Mouse (Mus musculus) liver, embryonic 11.5 days (tissue): ENCODE measurements around the gene Mybbp1a. TPM values are rescaled to one million over a fixed set of nuclear protein-coding genes. Genes with fewer than 3 reads are reported as not detected.
A peak's percentile ranks its signal among the peaks of the same experiment; 100 is the strongest.

Experiments
- ATAC-seq: fragments of 200-750 bp; cut with Nextera tagmentation; replicated peaks from 2 replicates; pipeline ENCODE4 v1.8.0; 2017; ENCODE audit warnings: moderate number of reproducible peaks, mild to moderate bottlenecking, moderate TSS enrichment, moderate library complexity; ENCODE audit not compliant: low FRiP score
- DNase-seq: peaks from one replicate; pipeline ENCODE4 v3.0.0-alpha.2; 2017; ENCODE audit warnings: low spot score
- H3K27ac ChIP-seq: fragments of 300-500 bp; sonication (generic); 2 replicates; pipeline ENCODE4 v1.5.1; 2014; ENCODE audit warnings: mild to moderate bottlenecking, low read depth, low read length, control low read depth
- H3K27me3 ChIP-seq: fragments of 300-500 bp; sonication (generic); replicated peaks from 2 replicates; pipeline ENCODE4 v1.6.1; 2014; ENCODE audit warnings: low read length, mixed read lengths; ENCODE audit not compliant: control insufficient read depth, insufficient read depth
- H3K36me3 ChIP-seq: fragments of 300-500 bp; sonication (generic); 2 replicates; pipeline ENCODE4 v1.6.1; 2014; ENCODE audit warnings: mild to moderate bottlenecking, low read length, moderate library complexity, mixed read lengths; ENCODE audit not compliant: control insufficient read depth, insufficient read depth
- H3K4me1 ChIP-seq: fragments of 300-500 bp; sonication (generic); replicated peaks from 2 replicates; pipeline ENCODE4 v1.6.1; 2014; ENCODE audit warnings: low read length, mixed read lengths; ENCODE audit not compliant: control insufficient read depth, insufficient read depth
- H3K4me2 ChIP-seq: fragments of 300-500 bp; sonication (generic); 2 replicates; pipeline ENCODE4 v1.6.1; 2014; ENCODE audit warnings: mild to moderate bottlenecking, control low read depth, moderate library complexity
- H3K4me3 ChIP-seq: fragments of 300-500 bp; sonication (generic); 2 replicates; pipeline ENCODE4 v1.5.1; 2014; ENCODE audit warnings: low read depth, low read length, control low read depth
- H3K9ac ChIP-seq: fragments of 300-500 bp; sonication (generic); 2 replicates; pipeline ENCODE4 v1.6.1; 2014; ENCODE audit warnings: low read depth, low read length, control low read depth
- H3K9me3 ChIP-seq: fragments of 300-500 bp; sonication (generic); 2 replicates; pipeline ENCODE4 v1.6.1; 2016; ENCODE audit warnings: low read length, inconsistent platforms, mixed read lengths; ENCODE audit not compliant: control insufficient read depth
- WGBS: fragments of 180-500 bp; shearing (Covaris S2); extraction: QIAGEN DNeasy Blood & Tissue Kit; methylation state at CpG from one replicate; pipeline ENCODE4 v1.1.7; 2014; 5-methylcytosine and 5-hydroxymethylcytosine counted together
- polyA plus RNA-seq: library from polyadenylated mRNA; unstranded; fragments of >200 nt; fragmentation: Nextera tagmentation; extraction: Ambion mirVana; gene quantifications from 2 replicates; pipeline ENCODE4 v1.2.1, GENCODE M21; 2014

Gene Mybbp1a
- polyA plus RNA-seq, 1 experiment from 2014 or later = 263 TPM

GRCm38 (mm10) chr11:72409649-72410385, 31.3 kb upstream of the Mybbp1a start:
- Histone ChIP-seq H3K4me3 (peak overlapping the region; percentile 80), H3K4me1 (peaks cover 40% of the 10 kb centered on the region), H3K9me3 (no peaks in the 10 kb centered on the region), H3K9ac (no peak overlapping the region), H3K4me2 (peak overlapping the region; percentile 98), H3K27me3 (peaks cover 8% of the 10 kb centered on the region; the same call in 1 of the 2 replicates), H3K27ac (no peak overlapping the region), H3K36me3 (no peaks in the 10 kb centered on the region)
- ATAC-seq (no peak), DNase-seq (no peak)
- WGBS = 76% methylated on average over 12 of the region's 12 CpGs

DNA sequence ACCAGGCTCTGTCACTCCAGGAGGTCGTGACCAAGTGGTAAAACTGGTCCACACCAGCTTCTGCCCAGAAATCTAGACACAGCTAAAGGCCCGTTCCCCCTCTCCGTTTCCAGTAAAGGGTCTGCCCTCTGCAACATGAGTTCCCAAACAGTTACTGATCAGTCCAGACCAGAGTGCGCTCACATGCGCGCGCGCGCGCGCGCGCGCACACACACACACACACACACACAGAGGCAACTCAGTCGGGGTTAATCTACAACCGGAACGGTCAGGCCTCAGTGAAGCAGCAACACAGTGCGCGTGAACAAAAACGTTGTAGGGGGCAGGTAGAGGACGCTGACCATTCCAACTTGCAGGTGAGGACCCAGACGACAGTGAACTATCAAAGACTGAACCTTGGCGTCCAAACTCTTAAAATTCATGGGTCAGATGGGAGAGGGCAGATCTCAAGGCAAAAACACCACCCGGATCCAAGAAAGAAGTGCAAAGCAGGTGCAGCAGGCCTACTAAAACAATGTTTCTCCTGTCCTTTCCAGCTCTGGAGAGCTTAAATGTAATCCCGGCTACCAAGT, 30.5 kb upstream of the Mybbp1a start:
- no peaks in the 10 kb centered on the region for H3K9me3 ChIP-seq
- no peaks in the 10 kb centered on the region for H3K36me3 ChIP-seq
- peaks cover 48% of the 10 kb centered on the region for H3K4me1 ChIP-seq
- no peak overlapping the region for H3K27ac ChIP-seq
- 3% methylated on average over 25 of the region's 25 CpGs for WGBS
- peak overlapping the region; percentile 80 for H3K4me3 ChIP-seq
- H3K27me3 ChIP-seq = peaks cover 8% of the 10 kb centered on the region; the same call in 1 of the 2 replicates
- DNase-seq (no peak), ATAC-seq (0 out of 2 replicates have a peak, but pooled peaks have one; percentile 21)
- peak overlapping the region; percentile 98 for H3K4me2 ChIP-seq
- peak overlapping the region; percentile 70 for H3K9ac ChIP-seq

GRCm38 (mm10) chr11:72411093-72411921, 29.8 kb upstream of the Mybbp1a start, which contains the start of gene Smtnl2:
TSS of gene Smtnl2 (minus strand) at chr11:72411713.
- peak; percentile 89 for DNase-seq
- peak; percentile 87 for ATAC-seq
- peak within 1 kb of the TSS; percentile 80 for H3K4me3 ChIP-seq
- no peak within 1 kb of the TSS for H3K27ac ChIP-seq
- H3K4me1 ChIP-seq = peaks cover 51% of the 10 kb centered on the region
- peak within 1 kb of the TSS; percentile 98 for H3K4me2 ChIP-seq
- under 1% methylated on average over 86 of the region's 86 CpGs for WGBS
- no peaks in the 10 kb centered on the region for H3K36me3 ChIP-seq
- peaks cover 8% of the 10 kb centered on the region; the same call in 1 of the 2 replicates for H3K27me3 ChIP-seq
- H3K9ac ChIP-seq = peak within 1 kb of the TSS; percentile 70
- no peaks in the 10 kb centered on the region for H3K9me3 ChIP-seq

- Histone ChIP-seq H3K4me2 (peak overlapping the region; percentile 98), H3K27me3 (peaks cover 8% of the 10 kb centered on the region; the same call in 1 of the 2 replicates), H3K9ac (no peak overlapping the region), H3K4me1 (peaks cover 46% of the 10 kb centered on the region), H3K9me3 (no peaks in the 10 kb centered on the region), H3K4me3 (peak overlapping the region; percentile 80), H3K27ac (no peak overlapping the region), H3K36me3 (no peaks in the 10 kb centered on the region)
- ATAC-seq (no peak), DNase-seq (no peak)
- WGBS = 24% methylated on average over 9 of the region's 9 CpGs
These were observed 29.2 kb upstream of the Mybbp1a start for GRCm38 (mm10) chr11:72411945-72412344.

GRCm38 (mm10) chr11:72413016-72413415, 28.1 kb upstream of the Mybbp1a start:
- Histone ChIP-seq H3K36me3 (no peaks in the 10 kb centered on the region), H3K4me2 (no peak overlapping the region), H3K9ac (no peak overlapping the region), H3K4me3 (no peak overlapping the region), H3K9me3 (no peaks in the 10 kb centered on the region), H3K27ac (no peak overlapping the region), H3K4me1 (peaks cover 42% of the 10 kb centered on the region), H3K27me3 (peaks cover 8% of the 10 kb centered on the region; the same call in 1 of the 2 replicates)
- 73% methylated on average over 7 of the region's 7 CpGs for WGBS
- no peak for ATAC-seq
- no peak for DNase-seq

DNA sequence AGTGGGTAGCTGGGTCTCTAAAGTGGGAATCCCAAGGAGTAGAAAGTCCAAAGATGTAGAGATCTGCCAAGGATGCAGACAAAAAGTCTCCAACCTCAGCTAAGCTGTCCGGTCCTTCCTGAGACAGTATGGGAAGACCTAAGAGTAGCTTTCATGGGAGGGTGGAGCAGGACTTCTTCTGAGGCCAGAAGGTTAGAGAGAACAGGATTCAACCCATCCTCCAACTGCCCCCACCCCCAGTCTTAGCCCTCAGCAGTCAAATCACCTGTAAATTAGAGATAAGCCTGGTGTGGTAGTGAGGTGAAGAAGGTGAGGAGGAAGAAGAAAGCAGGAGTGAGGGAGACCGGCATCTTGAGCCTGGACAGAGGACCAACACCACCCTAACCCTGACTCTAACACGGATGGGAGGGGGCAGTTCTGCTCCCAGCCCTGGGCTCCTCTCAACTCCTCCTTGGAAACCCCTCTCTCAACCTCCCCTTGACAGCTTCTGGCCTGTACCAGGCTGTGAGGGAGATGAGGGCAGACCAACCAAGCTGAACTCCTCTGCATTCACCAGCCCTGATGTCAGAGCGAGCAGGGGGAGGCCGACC, 27.5 kb upstream of the Mybbp1a start:
- H3K9me3 ChIP-seq = no peaks in the 10 kb centered on the region
- H3K4me1 ChIP-seq = peaks cover 38% of the 10 kb centered on the region
- no peaks in the 10 kb centered on the region for H3K36me3 ChIP-seq
- no peak for DNase-seq
- peaks cover 8% of the 10 kb centered on the region; the same call in 1 of the 2 replicates for H3K27me3 ChIP-seq
- 54% methylated on average over 5 of the region's 5 CpGs for WGBS
- H3K9ac ChIP-seq = no peak overlapping the region
- H3K27ac ChIP-seq = no peak overlapping the region
- H3K4me2 ChIP-seq = no peak overlapping the region
- no peak for ATAC-seq
- no peak overlapping the region for H3K4me3 ChIP-seq

- no peaks in the 10 kb centered on the region for H3K36me3 ChIP-seq
- no peaks in the 10 kb centered on the region for H3K9me3 ChIP-seq
- no peak overlapping the region for H3K27ac ChIP-seq
- peak overlapping the region; percentile 10; the same call in 1 of the 2 replicates for H3K4me2 ChIP-seq
- H3K4me3 ChIP-seq = no peak overlapping the region
- DNase-seq (no peak), ATAC-seq (peak; percentile 67)
- H3K4me1 ChIP-seq = peaks cover 38% of the 10 kb centered on the region
- H3K9ac ChIP-seq = no peak overlapping the region
- peaks cover 8% of the 10 kb centered on the region; the same call in 1 of the 2 replicates for H3K27me3 ChIP-seq
- 18% methylated on average over 8 of the region's 8 CpGs for WGBS
These were observed 26.0 kb upstream of the Mybbp1a start for GRCm38 (mm10) chr11:72415155-72415554.

DNA sequence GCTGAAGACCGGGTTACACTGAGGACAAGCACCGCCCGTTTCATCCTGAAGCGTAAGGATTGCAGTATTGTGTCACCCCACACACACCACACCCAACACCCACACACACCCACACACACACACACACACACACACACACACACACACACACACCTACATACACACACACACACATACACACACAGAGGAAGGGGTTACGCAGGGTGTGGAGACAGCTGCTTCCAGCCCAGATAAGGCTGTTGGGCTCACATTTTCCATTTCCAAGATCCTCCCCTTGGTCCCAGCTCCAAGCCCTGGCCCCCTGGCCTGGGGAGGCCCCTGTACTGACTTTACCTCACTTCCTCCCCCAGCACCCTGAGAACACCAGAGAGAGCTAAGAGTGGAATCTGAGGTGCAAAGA, 24.5 kb upstream of the Mybbp1a start:
- Histone ChIP-seq H3K9ac (no peak overlapping the region), H3K4me3 (no peak overlapping the region), H3K27ac (no peak overlapping the region), H3K4me1 (peaks cover 34% of the 10 kb centered on the region), H3K36me3 (no peaks in the 10 kb centered on the region), H3K9me3 (no peaks in the 10 kb centered on the region), H3K4me2 (no peak overlapping the region), H3K27me3 (0 out of 2 replicates have a peak, but pooled peaks cover 6% of the 10 kb centered on the region)
- DNase-seq = no peak
- ATAC-seq = no peak
- WGBS = 70% methylated on average over 5 of the region's 5 CpGs
